Mouse (Mus musculus) lung, postnatal 0 days (tissue): ENCODE measurements around the gene Mllt11. TPM values are rescaled to one million over a fixed set of nuclear protein-coding genes. Genes with fewer than 3 reads are reported as not detected.

Source experiments
- ATAC-seq: fragments of 200-750 bp; cut with Nextera tagmentation; 2 replicates; pipeline ENCODE4 v1.8.0; 2017; ENCODE audit warnings: moderate library complexity
- DNase-seq: peaks from one replicate; pipeline ENCODE4 v3.0.0-alpha.2; 2016; ENCODE audit warnings: low spot score
- H3K27ac ChIP-seq: fragments of 300-500 bp; sonication (generic); 2 replicates; pipeline ENCODE4 v1.5.1; 2014; ENCODE audit warnings: antibody characterized with exemption, mild to moderate bottlenecking, low read length, mixed read lengths
- H3K27me3 ChIP-seq: fragments of 300-500 bp; sonication (generic); replicated peaks from 2 replicates; pipeline ENCODE4 v1.6.1; 2014; ENCODE audit warnings: low read length, mixed read lengths; ENCODE audit not compliant: insufficient read depth
- H3K36me3 ChIP-seq: fragments of 300-500 bp; sonication (generic); 2 replicates; pipeline ENCODE4 v1.6.1; 2014; ENCODE audit warnings: low read length, mixed read lengths; ENCODE audit not compliant: insufficient read depth
- H3K4me1 ChIP-seq: fragments of 300-500 bp; sonication (generic); 2 replicates; pipeline ENCODE4 v1.6.1; 2014; ENCODE audit warnings: antibody characterized with exemption, low read depth, low read length, mixed read lengths; ENCODE audit not compliant: insufficient read depth
- H3K4me2 ChIP-seq: fragments of 300-500 bp; sonication (generic); replicated peaks from 2 replicates; pipeline ENCODE4 v1.6.1; 2014; ENCODE audit warnings: low read depth, mild to moderate bottlenecking, low read length, moderate library complexity, mixed read lengths
- H3K4me3 ChIP-seq: fragments of 300-500 bp; sonication (generic); 2 replicates; pipeline ENCODE4 v1.5.1; 2014; ENCODE audit warnings: low read depth, low read length
- H3K9ac ChIP-seq: fragments of 300-500 bp; sonication (generic); replicated peaks from 2 replicates; pipeline ENCODE4 v1.6.1; 2014; ENCODE audit warnings: low read depth, mild to moderate bottlenecking
- H3K9me3 ChIP-seq: fragments of 300-500 bp; sonication (generic); 2 replicates; pipeline ENCODE4 v1.6.1; 2016; ENCODE audit warnings: low read length, mixed read lengths
- CTCF ChIP-seq: IDR thresholded peaks from 2 replicates; pipeline ENCODE4 v1.5.1; 2016; ENCODE audit warnings: antibody characterized with exemption, mild to moderate bottlenecking
- EP300 ChIP-seq: IDR thresholded peaks from 2 replicates; pipeline ENCODE4 v1.6.1; 2016; ENCODE audit warnings: antibody characterized with exemption, mild to moderate bottlenecking, control low read depth
- WGBS: fragments of 180-500 bp; shearing (Covaris S2); extraction: QIAGEN DNeasy Blood & Tissue Kit; methylation state at CpG from one replicate; pipeline ENCODE4 v1.1.7; 2014; 5-methylcytosine and 5-hydroxymethylcytosine counted together
- polyA plus RNA-seq: library from polyadenylated mRNA; unstranded; fragments of >200 nt; fragmentation: Nextera tagmentation; extraction: Ambion mirVana; gene quantifications from 2 replicates; pipeline ENCODE4 v1.2.1, GENCODE M21; 2015

The Mllt11 gene
- polyA plus RNA-seq, 1 experiment from 2014 or later: 5.9 TPM

- ATAC-seq (no peak), DNase-seq (no peak)
- Histone ChIP-seq H3K9me3 (no peaks in the 10 kb centered on the region), H3K27ac (no peak overlapping the region), H3K4me3 (no peak overlapping the region), H3K9ac (no peak overlapping the region), H3K4me2 (no peak overlapping the region), H3K4me1 (no peaks in the 10 kb centered on the region), H3K27me3 (no peaks in the 10 kb centered on the region), H3K36me3 (no peaks in the 10 kb centered on the region)
- 69% methylated on average over 6 of the region's 6 CpGs for WGBS
- TF ChIP-seq EP300: no peak
- TF ChIP-seq CTCF: no peak
Observed at GRCm38 (mm10) chr3:95275161-95275560, 43.2 kb upstream of the Mllt11 start.

GRCm38 (mm10) chr3:95274453-95274852, 42.5 kb upstream of the Mllt11 start:
- no peaks in the 10 kb centered on the region for H3K9me3 ChIP-seq
- ATAC-seq (no peak), DNase-seq (no peak)
- no peak overlapping the region for H3K9ac ChIP-seq
- H3K4me1 ChIP-seq: no peaks in the 10 kb centered on the region
- H3K4me3 ChIP-seq: no peak overlapping the region
- no peaks in the 10 kb centered on the region for H3K27me3 ChIP-seq
- H3K27ac ChIP-seq: no peak overlapping the region
- WGBS: 91% methylated on average over 4 of the region's 4 CpGs
- H3K36me3 ChIP-seq: no peaks in the 10 kb centered on the region
- TF ChIP-seq CTCF: no peak; the same call in 1 of the 2 replicates
- no peak for TF ChIP-seq EP300
- no peak overlapping the region for H3K4me2 ChIP-seq

GRCm38 (mm10) chr3:95273471-95273870, 41.5 kb upstream of the Mllt11 start:
- DNase-seq (no peak), ATAC-seq (no peak)
- Histone ChIP-seq H3K27me3 (no peaks in the 10 kb centered on the region), H3K9ac (no peak overlapping the region), H3K36me3 (no peaks in the 10 kb centered on the region), H3K27ac (no peak overlapping the region), H3K4me3 (no peak overlapping the region), H3K4me1 (no peaks in the 10 kb centered on the region), H3K9me3 (no peaks in the 10 kb centered on the region), H3K4me2 (no peak overlapping the region)
- 85% methylated on average over 5 of the region's 5 CpGs for WGBS
- no peak for TF ChIP-seq EP300
- TF ChIP-seq CTCF: no peak

GRCm38 (mm10) chr3:95270766-95271364, 38.9 kb upstream of the Mllt11 start:
- no peaks in the 10 kb centered on the region for H3K4me1 ChIP-seq
- H3K4me3 ChIP-seq: no peak overlapping the region
- 0 out of 2 replicates have a peak, but pooled peaks cover 7% of the 10 kb centered on the region for H3K36me3 ChIP-seq
- TF ChIP-seq CTCF: no peak
- no peak for TF ChIP-seq EP300
- no peaks in the 10 kb centered on the region for H3K27me3 ChIP-seq
- no peak overlapping the region for H3K9ac ChIP-seq
- no peak for ATAC-seq
- 83% methylated on average over 12 of the region's 12 CpGs for WGBS
- no peak overlapping the region for H3K27ac ChIP-seq
- H3K4me2 ChIP-seq: no peak overlapping the region
- no peaks in the 10 kb centered on the region for H3K9me3 ChIP-seq
- no peak for DNase-seq

GRCm38 (mm10) chr3:95269789-95270188, 37.8 kb upstream of the Mllt11 start:
- no peak overlapping the region for H3K9ac ChIP-seq
- no peaks in the 10 kb centered on the region for H3K27me3 ChIP-seq
- no peak overlapping the region for H3K4me3 ChIP-seq
- no peaks in the 10 kb centered on the region for H3K9me3 ChIP-seq
- no peak overlapping the region for H3K27ac ChIP-seq
- TF ChIP-seq EP300: no peak
- no peak for TF ChIP-seq CTCF
- H3K4me1 ChIP-seq: no peaks in the 10 kb centered on the region
- ATAC-seq: no peak
- DNase-seq: no peak
- H3K36me3 ChIP-seq: 0 out of 2 replicates have a peak, but pooled peaks cover 7% of the 10 kb centered on the region
- no peak overlapping the region for H3K4me2 ChIP-seq
- 82% methylated on average over 5 of the region's 5 CpGs for whole genome bisulfite sequencing

- DNase-seq (no peak), ATAC-seq (no peak)
- Histone ChIP-seq H3K36me3 (peaks cover 13% of the 10 kb centered on the region), H3K27me3 (no peaks in the 10 kb centered on the region), H3K4me2 (no peak overlapping the region), H3K27ac (no peak overlapping the region), H3K9me3 (no peaks in the 10 kb centered on the region), H3K9ac (no peak overlapping the region), H3K4me3 (no peak overlapping the region), H3K4me1 (no peaks in the 10 kb centered on the region)
- TF ChIP-seq EP300 (no peak), CTCF (no peak)
Observed at GRCm38 (mm10) chr3:95267855-95268254, 35.9 kb upstream of the Mllt11 start.

- 93% methylated on average over 3 of the region's 3 CpGs for WGBS
- peaks cover 13% of the 10 kb centered on the region for H3K36me3 ChIP-seq
Observed at GRCm38 (mm10) chr3:95266052-95266451, 34.1 kb upstream of the Mllt11 start.

More at GRCm38 (mm10) chr3:95266052-95266451, 34.1 kb upstream of the Mllt11 start:
- no peaks in the 10 kb centered on the region for H3K27me3 ChIP-seq
- no peak overlapping the region for H3K4me2 ChIP-seq
- no peaks in the 10 kb centered on the region for H3K9me3 ChIP-seq
- TF ChIP-seq CTCF (no peak), EP300 (no peak)
- no peak overlapping the region for H3K4me3 ChIP-seq
- no peak overlapping the region for H3K27ac ChIP-seq
- ATAC-seq (no peak), DNase-seq (no peak)
- H3K9ac ChIP-seq: no peak overlapping the region
- no peaks in the 10 kb centered on the region for H3K4me1 ChIP-seq
